Mouse (Mus musculus) stomach, embryonic 16.5 days (tissue): Measurements from ENCODE around the gene Cela3b. TPM values are rescaled to one million over a fixed set of nuclear protein-coding genes. Genes with fewer than 3 reads are reported as not detected.
A peak's percentile ranks its signal among the peaks of the same experiment; 100 is the strongest.

Source experiments
- ATAC-seq: fragments of 200-750 bp; cut with Nextera tagmentation; 2 replicates; pipeline ENCODE4 v1.8.0; 2017; ENCODE audit warnings: moderate number of reproducible peaks, moderate TSS enrichment; ENCODE audit not compliant: insufficient read depth, low FRiP score
- H3K27ac ChIP-seq: fragments of 300-500 bp; sonication (generic); 2 replicates; pipeline ENCODE4 v1.5.1; 2014; ENCODE audit warnings: low read length
- H3K27me3 ChIP-seq: fragments of 300-500 bp; sonication (generic); 2 replicates; pipeline ENCODE4 v1.6.1; 2014; ENCODE audit warnings: low read length, control low read depth, mixed read lengths; ENCODE audit not compliant: control insufficient read depth, insufficient read depth
- H3K36me3 ChIP-seq: fragments of 300-500 bp; sonication (generic); 2 replicates; pipeline ENCODE4 v1.6.1; 2014; ENCODE audit warnings: low read length; ENCODE audit not compliant: control insufficient read depth, insufficient read depth
- H3K4me1 ChIP-seq: fragments of 300-500 bp; sonication (generic); 2 replicates; pipeline ENCODE4 v1.6.1; 2014; ENCODE audit warnings: low read length, control low read depth, mixed read lengths; ENCODE audit not compliant: control insufficient read depth, insufficient read depth
- H3K4me2 ChIP-seq: fragments of 300-500 bp; sonication (generic); 2 replicates; pipeline ENCODE4 v1.6.1; 2014; ENCODE audit warnings: low read depth, low read length, mixed read lengths
- H3K4me3 ChIP-seq: fragments of 300-500 bp; sonication (generic); replicated peaks from 2 replicates; pipeline ENCODE4 v1.5.1; 2014; ENCODE audit warnings: mild to moderate bottlenecking, low read length
- H3K9ac ChIP-seq: fragments of 300-500 bp; sonication (generic); 2 replicates; pipeline ENCODE4 v1.6.1; 2014; ENCODE audit warnings: low read length
- H3K9me3 ChIP-seq: fragments of 300-500 bp; sonication (generic); replicated peaks from 2 replicates; pipeline ENCODE4 v1.6.1; 2016; ENCODE audit warnings: low read length, control low read depth; ENCODE audit not compliant: control insufficient read depth
- WGBS: fragments of 180-500 bp; shearing (Covaris S2); extraction: QIAGEN DNeasy Blood & Tissue Kit; methylation state at CpG from one replicate; pipeline ENCODE4 v1.1.7; 2014; 5-methylcytosine and 5-hydroxymethylcytosine counted together
- polyA plus RNA-seq: library from polyadenylated mRNA; unstranded; fragments of >200 nt; fragmentation: Nextera tagmentation; extraction: Ambion mirVana; gene quantifications from 2 replicates; pipeline ENCODE4 v1.2.1, GENCODE M21; 2015

The Cela3b gene
- polyA plus RNA-seq, 1 experiment from 2014 or later, result 406 TPM

DNA sequence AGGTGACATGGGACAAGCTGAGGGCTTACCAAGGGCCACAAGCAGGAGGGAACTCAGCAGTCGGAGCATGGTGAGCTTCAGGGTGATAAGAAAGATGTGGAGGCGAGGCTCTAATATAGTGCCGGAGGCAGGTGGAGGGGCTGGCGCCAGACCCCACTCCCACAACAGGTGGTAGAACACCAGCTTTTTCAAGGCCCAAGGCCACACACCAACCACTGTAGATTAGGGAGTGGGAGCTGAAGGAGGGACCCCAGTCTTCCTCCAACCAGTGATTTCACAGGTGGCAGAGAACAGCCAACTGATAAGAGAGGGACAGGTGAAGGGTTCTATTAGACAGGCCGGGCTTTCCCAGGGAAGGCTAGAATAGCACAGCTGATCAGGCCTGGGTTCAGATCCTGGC, 20.6 kb downstream of the Cela3b start, which contains the start of gene Cela3a:
Cela3a (minus strand) TSS at position 101 of the 400 bp plus-strand sequence.
- no peaks in the 10 kb centered on the region for H3K4me1 ChIP-seq
- no peak for ATAC-seq
- H3K9ac ChIP-seq, result no peak within 1 kb of the TSS
- no peaks in the 10 kb centered on the region for H3K27me3 ChIP-seq
- no peak within 1 kb of the TSS for H3K4me2 ChIP-seq
- H3K36me3 ChIP-seq, result no peaks in the 10 kb centered on the region
- WGBS, result 83% methylated on average over 5 of the region's 5 CpGs
- H3K27ac ChIP-seq, result no peak within 1 kb of the TSS
- H3K9me3 ChIP-seq, result no peaks in the 10 kb centered on the region
- no peak within 1 kb of the TSS for H3K4me3 ChIP-seq

DNA sequence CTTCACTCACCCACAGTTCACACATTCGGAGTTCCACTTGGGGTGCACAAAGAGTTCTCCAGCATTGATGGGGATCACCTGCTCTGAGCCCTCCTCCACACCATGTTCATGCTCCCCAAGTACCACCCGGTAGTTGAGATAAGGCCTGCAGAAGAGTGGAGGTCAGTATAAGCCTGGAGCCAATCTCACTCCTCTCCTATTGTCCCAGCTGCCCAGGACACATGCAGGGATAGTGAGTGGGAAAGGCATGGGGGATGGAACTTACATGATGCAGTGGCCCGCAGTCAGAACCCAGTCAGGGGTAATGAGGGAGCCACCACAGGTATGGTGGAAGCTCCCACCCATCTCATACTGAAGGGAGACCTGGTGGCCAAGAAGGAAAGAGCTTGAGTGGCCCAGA, 24.8 kb downstream of the Cela3b start:
- Histone ChIP-seq H3K36me3 (no peaks in the 10 kb centered on the region), H3K9ac (no peak overlapping the region), H3K27ac (no peak overlapping the region), H3K4me3 (no peak overlapping the region), H3K4me1 (no peaks in the 10 kb centered on the region), H3K9me3 (no peaks in the 10 kb centered on the region), H3K27me3 (no peaks in the 10 kb centered on the region), H3K4me2 (no peak overlapping the region)
- 82% methylated on average over 3 of the region's 3 CpGs for WGBS
- ATAC-seq, result no peak

DNA sequence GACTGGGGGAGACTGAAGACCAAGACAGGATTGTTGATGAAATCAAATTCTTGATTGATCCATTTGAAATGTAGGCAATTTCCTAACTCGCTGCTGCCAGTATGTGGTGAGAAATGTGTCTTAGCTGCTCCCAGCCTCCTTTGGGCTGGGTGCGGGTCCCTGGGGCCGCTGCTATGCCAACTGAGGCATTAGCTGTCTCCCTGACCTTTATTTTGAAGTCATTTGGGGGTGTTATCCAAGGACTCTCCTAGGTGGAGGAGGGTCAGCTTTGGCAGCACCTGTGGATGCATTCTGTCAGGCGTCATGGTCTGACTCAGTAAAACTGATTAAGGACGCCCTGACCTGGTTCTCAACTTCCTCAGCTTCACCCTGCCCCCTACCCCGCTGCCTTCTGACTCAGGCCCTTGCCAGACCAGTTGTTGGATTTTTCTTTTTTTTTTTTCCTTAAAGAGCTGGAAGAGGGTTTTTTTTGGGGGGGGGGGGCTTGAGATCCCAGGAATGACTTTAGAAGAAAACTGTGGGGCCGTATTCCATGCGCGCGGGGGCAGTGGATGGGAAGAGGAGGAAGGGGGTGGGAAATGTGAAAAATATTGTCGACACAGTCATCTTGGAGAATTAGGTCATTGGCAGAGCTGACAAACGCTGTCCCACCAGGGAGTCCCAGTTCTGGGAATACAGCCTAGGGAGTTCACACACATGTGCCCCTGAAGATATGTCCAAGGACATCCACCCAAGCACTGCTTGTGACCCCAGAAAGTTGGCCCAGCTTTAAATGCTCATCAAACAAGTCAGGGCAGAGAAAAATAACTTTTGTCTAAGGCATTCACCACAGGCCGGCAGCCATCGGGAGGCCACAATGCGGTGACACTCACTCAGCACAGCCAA, 33.5 kb downstream of the Cela3b start:
- no peak overlapping the region for H3K27ac ChIP-seq
- H3K9ac ChIP-seq, result no peak overlapping the region
- ATAC-seq, result no peak
- H3K4me1 ChIP-seq, result no peaks in the 10 kb centered on the region
- 66% methylated on average over 15 of the region's 15 CpGs for WGBS
- H3K9me3 ChIP-seq, result no peaks in the 10 kb centered on the region
- H3K4me2 ChIP-seq, result no peak overlapping the region
- no peak overlapping the region for H3K4me3 ChIP-seq
- H3K27me3 ChIP-seq, result no peaks in the 10 kb centered on the region
- no peaks in the 10 kb centered on the region for H3K36me3 ChIP-seq

DNA sequence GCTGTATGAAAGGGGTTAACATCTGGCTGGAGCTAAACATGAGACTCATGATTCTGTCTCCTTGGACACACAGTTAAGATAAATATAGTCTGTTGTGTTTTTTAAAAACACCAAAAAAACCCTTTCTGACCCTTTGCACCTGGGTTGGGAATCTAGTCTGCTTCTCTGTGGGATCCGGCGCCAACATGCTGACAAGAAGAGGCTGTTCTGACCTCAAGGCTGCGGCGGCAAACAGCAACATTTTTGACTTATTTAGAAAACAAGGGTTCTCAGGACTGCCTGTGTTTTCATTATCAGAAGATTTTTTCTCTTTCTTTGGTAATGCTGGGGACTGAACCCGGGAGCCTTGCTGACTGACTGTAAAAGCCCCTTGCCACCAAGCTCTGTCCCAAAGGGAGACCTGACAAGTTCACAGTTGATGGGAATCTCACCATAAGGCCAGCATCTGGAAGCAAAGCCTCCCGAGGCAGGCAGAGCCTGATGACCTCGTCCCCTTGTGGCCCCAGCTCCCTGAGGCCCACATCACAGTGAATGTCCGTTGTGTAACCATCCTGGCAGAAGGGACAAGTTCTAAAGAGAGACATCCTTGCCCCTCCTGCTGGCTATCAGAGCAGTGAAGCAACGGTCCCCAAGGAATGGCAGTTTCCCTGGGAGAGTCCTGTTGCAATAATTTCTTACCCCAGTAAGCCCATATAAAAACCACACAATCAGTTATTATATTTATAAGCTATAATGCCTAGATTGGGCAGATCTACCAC, 36.8 kb downstream of the Cela3b start:
- H3K4me3 ChIP-seq, result no peak overlapping the region
- no peak overlapping the region for H3K4me2 ChIP-seq
- WGBS, result 55% methylated on average over 9 of the region's 9 CpGs
- H3K27ac ChIP-seq, result peak overlapping the region; percentile 6; the same call in 1 of the 2 replicates
- H3K36me3 ChIP-seq, result no peaks in the 10 kb centered on the region
- H3K9me3 ChIP-seq, result peaks cover 3% of the 10 kb centered on the region; the same call in 1 of the 2 replicates
- 0 out of 2 replicates have a peak, but pooled peaks cover 2% of the 10 kb centered on the region for H3K4me1 ChIP-seq
- H3K9ac ChIP-seq, result peak overlapping the region; percentile 9; the same call in 1 of the 2 replicates
- H3K27me3 ChIP-seq, result no peaks in the 10 kb centered on the region
- no peak for ATAC-seq

GRCm38 (mm10) chr4:137392874-137393273, 37.5 kb downstream of the Cela3b start:
- H3K4me2 ChIP-seq, result no peak overlapping the region
- WGBS, result 78% methylated on average over 9 of the region's 9 CpGs
- 0 out of 2 replicates have a peak, but pooled peaks cover 2% of the 10 kb centered on the region for H3K4me1 ChIP-seq
- 0 out of 2 replicates have a peak overlapping the region, but pooled peaks have one; percentile 9 for H3K9ac ChIP-seq
- no peak overlapping the region for H3K27ac ChIP-seq
- H3K4me3 ChIP-seq, result no peak overlapping the region
- H3K9me3 ChIP-seq, result peaks cover 3% of the 10 kb centered on the region; the same call in 1 of the 2 replicates
- no peak for ATAC-seq
- H3K27me3 ChIP-seq, result no peaks in the 10 kb centered on the region
- H3K36me3 ChIP-seq, result no peaks in the 10 kb centered on the region

GRCm38 (mm10) chr4:137391287-137391686, 39.1 kb downstream of the Cela3b start:
- 0 out of 2 replicates have a peak, but pooled peaks cover 2% of the 10 kb centered on the region for H3K4me1 ChIP-seq
- H3K27me3 ChIP-seq, result no peaks in the 10 kb centered on the region
- no peak overlapping the region for H3K27ac ChIP-seq
- H3K4me3 ChIP-seq, result no peak overlapping the region
- H3K4me2 ChIP-seq, result no peak overlapping the region
- no peaks in the 10 kb centered on the region for H3K36me3 ChIP-seq
- no peak for ATAC-seq
- H3K9me3 ChIP-seq, result peaks cover 3% of the 10 kb centered on the region; the same call in 1 of the 2 replicates
- WGBS, result 81% methylated on average over 3 of the region's 3 CpGs
- H3K9ac ChIP-seq, result no peak overlapping the region

GRCm38 (mm10) chr4:137390196-137390595, 40.1 kb downstream of the Cela3b start:
- 84% methylated on average over 4 of the region's 4 CpGs for WGBS
- Histone ChIP-seq H3K9me3 (peaks cover 3% of the 10 kb centered on the region; the same call in 1 of the 2 replicates), H3K27me3 (no peaks in the 10 kb centered on the region), H3K36me3 (no peaks in the 10 kb centered on the region), H3K9ac (no peak overlapping the region), H3K4me1 (0 out of 2 replicates have a peak, but pooled peaks cover 2% of the 10 kb centered on the region), H3K4me3 (no peak overlapping the region), H3K27ac (no peak overlapping the region), H3K4me2 (no peak overlapping the region)
- ATAC-seq, result no peak

DNA sequence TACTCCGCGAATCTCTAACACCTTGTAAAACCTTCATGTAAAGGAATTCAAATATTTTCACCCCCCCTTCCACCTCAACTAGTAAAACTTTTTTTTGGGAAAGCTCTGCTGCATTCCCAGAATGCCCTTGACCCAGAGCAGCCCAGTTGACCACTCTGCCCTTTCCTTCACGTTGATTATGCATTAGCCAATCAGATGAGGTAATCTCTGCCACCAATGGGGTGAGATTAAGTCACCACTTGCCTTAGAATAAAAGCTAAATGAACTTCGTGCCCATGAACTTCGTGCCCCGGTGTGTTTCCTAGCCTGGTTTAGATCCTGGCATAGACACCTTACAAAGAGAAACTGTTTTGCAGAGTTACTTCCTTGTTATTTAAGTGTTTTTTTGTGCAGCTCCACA, 41.4 kb downstream of the Cela3b start:
- peaks cover 3% of the 10 kb centered on the region; the same call in 1 of the 2 replicates for H3K9me3 ChIP-seq
- peak overlapping the region; percentile 41; the same call in 1 of the 2 replicates for H3K9ac ChIP-seq
- peak overlapping the region; percentile 93; the same call in 1 of the 2 replicates for H3K27ac ChIP-seq
- peak overlapping the region; percentile 76 for H3K4me3 ChIP-seq
- no peaks in the 10 kb centered on the region for H3K36me3 ChIP-seq
- no peaks in the 10 kb centered on the region for H3K27me3 ChIP-seq
- WGBS, result 42% methylated on average over 6 of the region's 6 CpGs
- H3K4me2 ChIP-seq, result peak overlapping the region; percentile 52
- no peak for ATAC-seq
- H3K4me1 ChIP-seq, result 0 out of 2 replicates have a peak, but pooled peaks cover 2% of the 10 kb centered on the region
